Mouse (Mus musculus): ENCODE measurements at regions not wholly inside any gene's neighbourhood (a gene's known extent, or its start where the extent isn't known, plus 50 kb on each side); places are given as distances from the start of the nearest gene placed in this dataset.
A peak's percentile ranks its signal among the peaks of the same experiment; 100 is the strongest.

DNA sequence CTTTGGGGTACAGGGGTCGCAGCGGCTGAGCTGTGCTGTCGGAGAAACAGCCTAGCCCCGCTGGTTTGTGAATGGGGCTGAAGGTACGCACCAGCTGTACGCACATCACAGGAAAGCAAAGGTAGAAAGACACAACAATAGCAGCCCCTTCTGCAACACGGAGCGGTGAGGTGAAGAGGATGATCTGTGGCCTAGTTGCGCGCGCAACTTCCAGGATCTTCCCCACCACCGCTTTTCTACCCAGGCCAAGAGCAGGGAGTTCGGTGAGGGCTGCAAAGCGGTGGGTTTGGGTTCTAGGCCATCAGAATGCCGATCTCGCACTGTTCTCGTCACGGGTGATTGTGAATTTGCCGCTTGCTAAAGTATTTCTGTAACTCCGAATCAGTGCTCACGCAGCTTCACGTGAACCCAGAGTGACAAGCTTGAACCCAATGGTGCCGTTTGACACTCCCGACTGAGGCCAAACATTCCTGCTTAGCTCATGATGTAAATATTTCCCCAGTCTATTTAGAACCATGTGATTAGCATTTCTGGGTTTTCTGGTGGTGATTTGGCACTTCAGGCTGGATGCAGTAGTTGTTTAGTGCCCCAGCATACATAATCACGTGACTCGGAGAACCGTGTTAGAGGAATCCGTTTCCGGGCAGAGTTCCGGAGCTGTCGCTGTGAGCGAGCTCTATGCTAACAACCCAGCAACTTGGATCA is 54.7 kb downstream of the Cryaa start:
- H3K36me3 ChIP-seq (ENCODE audit: control insufficient read depth, insufficient read depth, low read length): no peaks in the 10 kb centered on the region
- H3K4me3 ChIP-seq (ENCODE audit: insufficient read depth, low read depth, low read length): no peak overlapping the region
- H3K79me2 ChIP-seq (ENCODE audit: control insufficient read depth, insufficient read depth, low read length): no peaks in the 10 kb centered on the region
- H3K27ac ChIP-seq (replicated peaks; ENCODE audit: insufficient read depth, low read depth, low read length): no peak overlapping the region
- H3K4me1 ChIP-seq (ENCODE audit: control insufficient read depth, insufficient read depth, low read length): no peaks in the 10 kb centered on the region
- no peak for TF ChIP-seq POLR2A (IDR thresholded peaks at IDR 0.05; ENCODE audit: extremely low read depth, insufficient read depth, low read length)
- TF ChIP-seq CTCF (IDR thresholded peaks at IDR 0.05; ENCODE audit: low read depth, low read length): no peak
- no peak overlapping the region for H3K9ac ChIP-seq (ENCODE audit: low read depth, low read length)
- H3K27me3 ChIP-seq (ENCODE audit: control insufficient read depth, insufficient read depth, low read length): no peaks in the 10 kb centered on the region
- 92% methylated on average over 32 of the region's 32 CpGs for WGBS
- DNase-seq (ENCODE audit: extremely low read depth, low read depth, low spot score): no peak

DNA sequence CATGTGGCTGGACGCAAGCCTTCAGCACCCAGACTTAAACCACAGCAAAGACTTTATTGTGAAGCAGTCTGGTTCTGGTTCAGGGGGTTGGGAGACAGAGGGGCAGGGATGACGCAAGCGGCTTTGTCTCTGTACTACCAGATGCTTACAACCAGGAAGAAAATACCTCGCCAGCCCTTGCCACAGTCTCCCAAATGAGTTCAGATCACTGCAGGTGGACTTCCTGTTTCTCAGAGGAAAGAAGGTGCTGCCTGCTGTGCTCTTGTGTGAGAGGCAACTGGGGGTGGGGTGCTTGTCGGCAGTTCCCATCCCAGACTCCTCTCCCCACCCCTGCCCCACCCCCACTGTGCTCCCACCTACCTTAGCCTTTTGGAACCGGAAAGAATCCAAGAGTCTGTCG is 56.9 kb downstream of the Cryaa start:
- Histone ChIP-seq H3K4me3 (ENCODE audit: insufficient read depth, low read depth, low read length) (no peak overlapping the region), H3K27me3 (ENCODE audit: control insufficient read depth, insufficient read depth, low read length) (no peaks in the 10 kb centered on the region), H3K79me2 (ENCODE audit: control insufficient read depth, insufficient read depth, low read length) (no peaks in the 10 kb centered on the region), H3K9ac (ENCODE audit: low read depth, low read length) (no peak overlapping the region), H3K27ac (replicated peaks; ENCODE audit: insufficient read depth, low read depth, low read length) (no peak overlapping the region), H3K36me3 (ENCODE audit: control insufficient read depth, insufficient read depth, low read length) (no peaks in the 10 kb centered on the region), H3K4me1 (ENCODE audit: control insufficient read depth, insufficient read depth, low read length) (no peaks in the 10 kb centered on the region)
- WGBS: 79% methylated on average over 7 of the region's 7 CpGs
- DNase-seq (ENCODE audit: extremely low read depth, low read depth, low spot score): no peak
- no peak for TF ChIP-seq CTCF (IDR thresholded peaks at IDR 0.05; ENCODE audit: low read depth, low read length)
- no peak for TF ChIP-seq POLR2A (IDR thresholded peaks at IDR 0.05; ENCODE audit: extremely low read depth, insufficient read depth, low read length)

DNA sequence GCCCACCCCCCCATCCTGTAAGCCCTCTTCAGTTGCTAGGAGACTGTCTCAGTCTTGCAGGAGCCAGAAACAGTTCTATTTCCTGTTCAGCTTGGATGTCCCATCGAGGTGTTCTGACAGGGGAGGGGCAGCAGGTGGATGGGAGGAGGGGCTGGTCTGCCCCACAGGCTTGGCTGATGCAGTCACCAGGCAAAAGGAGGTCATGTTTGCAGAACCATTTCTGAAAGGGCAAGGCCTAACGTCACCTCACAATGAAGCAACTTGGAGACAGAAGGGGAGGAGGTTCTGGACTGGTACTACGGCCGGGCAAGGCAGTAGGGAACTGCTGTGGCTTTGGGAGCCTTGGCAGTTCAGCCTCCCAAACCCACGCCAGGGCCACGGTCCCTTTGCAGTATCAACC is 59.1 kb downstream of the Cryaa start:
- H3K9ac ChIP-seq (ENCODE audit: low read depth, low read length): no peak overlapping the region
- DNase-seq (ENCODE audit: extremely low read depth, low read depth, low spot score): peak; percentile 70
- TF ChIP-seq POLR2A (IDR thresholded peaks at IDR 0.05; ENCODE audit: extremely low read depth, insufficient read depth, low read length): no peak
- TF ChIP-seq CTCF (IDR thresholded peaks at IDR 0.05; ENCODE audit: low read depth, low read length): no peak
- no peak overlapping the region for H3K27ac ChIP-seq (replicated peaks; ENCODE audit: insufficient read depth, low read depth, low read length)
- H3K27me3 ChIP-seq (ENCODE audit: control insufficient read depth, insufficient read depth, low read length): no peaks in the 10 kb centered on the region
- H3K79me2 ChIP-seq (ENCODE audit: control insufficient read depth, insufficient read depth, low read length): no peaks in the 10 kb centered on the region
- no peaks in the 10 kb centered on the region for H3K4me1 ChIP-seq (ENCODE audit: control insufficient read depth, insufficient read depth, low read length)
- H3K36me3 ChIP-seq (ENCODE audit: control insufficient read depth, insufficient read depth, low read length): no peaks in the 10 kb centered on the region
- WGBS: 41% methylated on average over 6 of the region's 6 CpGs
- H3K4me3 ChIP-seq (ENCODE audit: insufficient read depth, low read depth, low read length): no peak overlapping the region

DNA sequence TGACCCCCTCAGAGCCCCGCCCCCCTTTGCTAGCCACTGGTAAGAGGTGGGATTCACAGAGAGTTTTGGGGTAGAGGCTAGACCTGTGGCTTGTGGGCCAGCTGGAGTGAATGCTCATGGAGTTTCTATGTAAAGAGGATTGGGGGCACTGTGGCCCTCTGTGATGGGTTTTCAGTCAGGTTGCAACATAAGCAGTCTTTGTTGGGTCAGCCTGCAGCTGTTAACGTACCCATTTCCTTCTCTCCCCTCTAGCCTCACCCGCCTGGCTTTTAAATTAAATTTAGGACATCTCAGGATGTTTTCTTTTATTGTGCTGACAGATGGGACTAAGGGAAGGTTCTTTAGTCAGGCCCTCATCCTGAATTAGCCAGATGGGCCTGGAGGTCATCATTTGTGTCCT is 60.6 kb downstream of the Cryaa start:
- H3K79me2 ChIP-seq (ENCODE audit: control insufficient read depth, insufficient read depth, low read length): no peaks in the 10 kb centered on the region
- no peaks in the 10 kb centered on the region for H3K27me3 ChIP-seq (ENCODE audit: control insufficient read depth, insufficient read depth, low read length)
- H3K4me3 ChIP-seq (ENCODE audit: insufficient read depth, low read depth, low read length): no peak overlapping the region
- H3K36me3 ChIP-seq (ENCODE audit: control insufficient read depth, insufficient read depth, low read length): no peaks in the 10 kb centered on the region
- H3K4me1 ChIP-seq (ENCODE audit: control insufficient read depth, insufficient read depth, low read length): no peaks in the 10 kb centered on the region
- H3K9ac ChIP-seq (ENCODE audit: low read depth, low read length): no peak overlapping the region
- TF ChIP-seq CTCF (IDR thresholded peaks at IDR 0.05; ENCODE audit: low read depth, low read length) (no peak), POLR2A (IDR thresholded peaks at IDR 0.05; ENCODE audit: extremely low read depth, insufficient read depth, low read length) (no peak)
- no peak for DNase-seq (ENCODE audit: extremely low read depth, low read depth, low spot score)
- WGBS: 88% methylated on average over 3 of the region's 3 CpGs
- H3K27ac ChIP-seq (replicated peaks; ENCODE audit: insufficient read depth, low read depth, low read length): no peak overlapping the region

DNA sequence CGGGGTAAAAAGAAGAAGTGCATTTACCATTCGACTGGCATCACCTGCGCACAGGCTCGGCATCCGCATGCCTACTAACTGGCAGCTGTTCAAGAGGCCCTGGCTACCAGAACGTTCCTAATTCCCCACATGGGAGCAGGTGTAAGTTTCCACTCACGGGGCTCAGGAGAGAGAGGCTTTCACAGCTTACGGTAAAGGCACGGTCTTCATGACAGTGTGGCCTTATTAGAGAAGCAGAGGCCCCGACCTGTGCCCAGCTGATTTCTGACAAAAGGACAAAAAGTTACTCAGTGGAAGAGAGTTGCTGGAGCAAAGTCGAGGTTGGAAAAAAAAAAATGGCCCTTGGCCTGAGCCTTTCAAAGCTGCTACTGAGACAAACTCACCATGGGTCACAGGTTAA is 62.0 kb downstream of the Cryaa start:
- H3K9ac ChIP-seq (ENCODE audit: low read depth, low read length): no peak overlapping the region
- no peaks in the 10 kb centered on the region for H3K27me3 ChIP-seq (ENCODE audit: control insufficient read depth, insufficient read depth, low read length)
- no peak overlapping the region for H3K4me3 ChIP-seq (ENCODE audit: insufficient read depth, low read depth, low read length)
- WGBS: 64% methylated on average over 11 of the region's 11 CpGs
- no peaks in the 10 kb centered on the region for H3K79me2 ChIP-seq (ENCODE audit: control insufficient read depth, insufficient read depth, low read length)
- no peaks in the 10 kb centered on the region for H3K36me3 ChIP-seq (ENCODE audit: control insufficient read depth, insufficient read depth, low read length)
- no peaks in the 10 kb centered on the region for H3K4me1 ChIP-seq (ENCODE audit: control insufficient read depth, insufficient read depth, low read length)
- no peak for TF ChIP-seq CTCF (IDR thresholded peaks at IDR 0.05; ENCODE audit: low read depth, low read length)
- no peak for TF ChIP-seq POLR2A (IDR thresholded peaks at IDR 0.05; ENCODE audit: extremely low read depth, insufficient read depth, low read length)
- no peak overlapping the region for H3K27ac ChIP-seq (replicated peaks; ENCODE audit: insufficient read depth, low read depth, low read length)
- peak; percentile 76 for DNase-seq (ENCODE audit: extremely low read depth, low read depth, low spot score)

DNA sequence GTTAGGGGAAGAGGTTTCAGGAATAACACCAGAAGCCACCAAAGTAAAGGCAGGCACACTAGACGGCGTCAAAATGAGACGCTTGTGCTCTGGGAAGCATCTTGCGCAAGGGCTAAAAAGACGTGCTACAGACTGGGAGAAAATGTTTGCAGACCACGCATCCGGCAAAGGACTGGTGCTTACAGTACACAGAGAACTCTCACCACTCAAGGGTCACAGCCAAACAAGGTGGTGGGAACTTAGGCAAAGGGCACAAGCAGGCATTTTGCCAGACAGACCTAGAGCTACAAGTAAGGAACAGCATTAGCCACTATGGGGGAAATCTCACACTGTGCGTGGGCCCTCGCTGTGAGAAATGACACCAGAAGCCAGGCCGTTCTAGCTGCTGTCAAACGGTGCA is 62.5 kb downstream of the Cryaa start:
- no peaks in the 10 kb centered on the region for H3K27me3 ChIP-seq (ENCODE audit: control insufficient read depth, insufficient read depth, low read length)
- no peaks in the 10 kb centered on the region for H3K79me2 ChIP-seq (ENCODE audit: control insufficient read depth, insufficient read depth, low read length)
- no peaks in the 10 kb centered on the region for H3K4me1 ChIP-seq (ENCODE audit: control insufficient read depth, insufficient read depth, low read length)
- TF ChIP-seq CTCF (IDR thresholded peaks at IDR 0.05; ENCODE audit: low read depth, low read length) (no peak), POLR2A (IDR thresholded peaks at IDR 0.05; ENCODE audit: extremely low read depth, insufficient read depth, low read length) (no peak)
- 45% methylated on average over 11 of the region's 11 CpGs for WGBS
- no peaks in the 10 kb centered on the region for H3K36me3 ChIP-seq (ENCODE audit: control insufficient read depth, insufficient read depth, low read length)
- no peak for DNase-seq (ENCODE audit: extremely low read depth, low read depth, low spot score)
- no peak overlapping the region for H3K27ac ChIP-seq (replicated peaks; ENCODE audit: insufficient read depth, low read depth, low read length)
- H3K9ac ChIP-seq (ENCODE audit: low read depth, low read length): no peak overlapping the region
- no peak overlapping the region for H3K4me3 ChIP-seq (ENCODE audit: insufficient read depth, low read depth, low read length)

Measured in liver, adult 2 months (tissue).